Mouse (Mus musculus) frontal cortex, postnatal 14 days (tissue): ENCODE results near the gene Csf2ra.
A peak's percentile ranks its signal among the peaks of the same experiment; 100 is the strongest.
"Not testable (repeated sequence)": the region's sequence is repeated elsewhere in the genome, so short reads cannot be mapped to it uniquely, and the experiment has no call there.

Source experiments
- DNase-seq, 2 experiments: peaks; one replicate each; pipeline ENCODE4 v3.0.0; 2022; ENCODE audit warnings: low spot score in 2 of 2

The Csf2ra gene

DNA sequence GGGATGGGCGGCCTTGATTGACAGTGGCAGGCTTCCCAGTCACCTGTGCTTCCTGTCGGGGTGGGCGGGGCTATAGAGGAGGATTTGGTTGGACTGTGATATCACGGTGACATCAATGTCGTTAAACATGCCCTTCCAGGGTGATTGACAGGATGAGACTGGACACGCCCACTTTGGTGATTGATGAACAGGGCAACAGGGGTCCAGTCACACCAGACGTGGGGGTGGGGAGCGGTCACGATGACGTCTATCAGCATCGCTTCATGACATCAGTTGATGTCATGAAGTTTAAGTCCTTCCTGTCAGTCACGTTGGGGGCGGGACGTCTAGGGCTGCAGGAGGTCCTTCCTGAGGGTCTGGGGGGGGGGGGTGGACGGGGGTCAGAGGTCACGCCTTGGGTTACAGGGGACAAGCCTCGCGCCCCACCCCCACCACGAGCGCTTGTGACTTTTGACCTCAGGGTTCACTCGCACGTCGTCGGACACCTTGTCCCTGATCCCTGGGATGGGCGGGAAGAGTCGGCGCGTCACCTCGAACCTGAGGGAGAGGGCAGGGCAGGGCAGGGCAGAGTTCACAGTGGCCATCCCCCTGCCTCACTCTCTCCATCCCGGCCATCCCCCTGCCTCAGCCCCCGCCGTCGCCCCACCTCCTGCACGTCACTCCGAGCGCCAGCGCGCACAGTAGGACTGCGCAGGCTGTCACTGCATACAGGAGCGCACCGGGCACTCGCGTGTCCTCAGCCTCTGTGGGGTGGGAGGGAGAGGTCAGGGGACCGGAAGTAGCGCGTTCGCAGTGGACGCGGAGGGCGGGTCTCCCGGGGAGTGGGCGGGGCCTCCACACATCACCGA, 3.3 kb downstream of the Csf2ra start:
- peak; percentile 15 to 26 for DNase-seq

DNA sequence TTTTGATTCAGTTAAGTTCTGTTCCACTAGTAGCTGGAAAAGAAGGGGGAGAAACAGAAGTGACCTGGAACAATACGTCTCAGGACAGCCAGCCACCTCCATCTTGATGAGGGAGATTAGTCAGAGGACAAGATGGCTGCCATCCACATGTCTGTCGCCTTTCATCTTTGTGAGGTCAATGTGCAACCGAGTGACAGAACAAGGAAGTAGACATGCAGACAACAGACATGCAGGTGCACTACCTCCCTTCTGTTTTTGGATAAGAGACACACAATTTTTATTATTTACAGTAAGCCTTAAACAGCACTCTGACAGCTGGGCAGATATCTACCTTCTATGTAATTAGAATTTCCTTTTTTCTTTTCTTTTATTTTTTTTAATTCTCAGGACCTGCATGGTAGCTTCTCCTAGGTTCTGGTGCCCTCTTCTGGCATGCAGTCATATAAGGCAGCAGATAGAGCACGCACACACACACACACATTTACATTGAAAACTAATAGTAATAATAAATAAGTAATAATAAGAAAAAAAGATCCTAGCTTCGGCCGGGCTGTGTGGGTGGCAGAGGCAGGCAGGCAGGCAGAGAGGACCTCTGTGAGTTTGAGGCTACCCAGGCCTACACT, 4.4 kb downstream of the Csf2ra start:
- DNase-seq: no peak

DNA sequence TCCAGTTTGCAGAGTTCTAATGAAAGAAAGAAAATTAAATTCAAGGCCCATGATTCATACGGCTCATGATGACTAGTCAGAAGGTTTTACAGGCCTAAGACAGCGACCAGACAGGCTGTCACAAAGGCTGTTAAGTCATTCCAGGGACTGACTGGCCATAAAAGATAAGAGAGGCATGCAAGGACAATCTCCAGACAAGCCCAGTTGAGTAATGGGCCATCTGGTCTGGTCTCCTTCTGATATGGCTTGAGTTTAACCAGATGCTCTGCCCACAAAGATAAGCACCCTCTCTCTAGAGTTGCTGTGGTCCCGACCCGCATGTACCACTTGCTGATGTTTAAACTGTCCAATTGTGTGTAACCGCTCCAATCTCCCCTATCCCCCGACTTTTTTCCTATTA, 20.7 kb downstream of the Csf2ra start:
- DNase-seq: not testable (repeated sequence)

DNA sequence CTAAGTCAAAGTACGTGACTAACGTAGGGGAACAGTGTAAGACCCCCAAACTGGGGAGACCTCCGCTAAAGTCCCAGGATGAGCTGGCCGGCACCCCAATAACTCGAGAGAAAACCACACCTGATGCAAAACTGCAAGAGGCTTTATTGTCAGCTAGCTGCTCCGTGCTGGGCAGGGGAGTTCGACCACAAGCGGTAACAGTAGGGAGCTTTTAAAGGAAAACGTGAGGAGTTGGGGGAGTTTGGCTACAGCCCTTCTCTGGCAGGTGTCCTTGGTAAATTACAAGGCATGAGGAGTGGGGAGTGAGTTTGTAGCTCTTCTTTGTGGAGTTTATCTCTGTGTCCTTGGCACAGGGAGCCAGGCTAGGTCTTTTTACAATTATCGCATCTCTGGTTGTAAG, 28.4 kb downstream of the Csf2ra start:
- peak in 1 of 2 experiments; percentile 22 for DNase-seq

DNA sequence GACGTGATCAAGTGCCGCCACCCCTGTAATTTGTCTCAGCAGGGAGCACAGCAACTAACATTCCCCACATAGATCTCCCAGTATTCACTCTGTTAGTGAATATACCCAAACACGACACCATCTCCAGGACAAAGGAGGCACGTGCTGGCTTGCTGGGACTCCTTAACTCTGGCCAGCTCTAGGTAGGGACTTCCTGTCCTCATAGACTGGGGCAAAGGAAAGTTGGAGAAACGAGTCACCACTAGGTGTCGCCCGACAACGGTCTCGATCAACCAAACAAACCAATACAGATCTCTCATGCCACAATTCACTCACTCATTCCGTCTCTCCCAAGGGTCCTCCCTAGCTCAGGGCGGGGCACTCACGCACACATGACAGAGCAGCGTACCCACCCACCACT, 28.9 kb downstream of the Csf2ra start:
- DNase-seq: peak; percentile 76 to 89

DNA sequence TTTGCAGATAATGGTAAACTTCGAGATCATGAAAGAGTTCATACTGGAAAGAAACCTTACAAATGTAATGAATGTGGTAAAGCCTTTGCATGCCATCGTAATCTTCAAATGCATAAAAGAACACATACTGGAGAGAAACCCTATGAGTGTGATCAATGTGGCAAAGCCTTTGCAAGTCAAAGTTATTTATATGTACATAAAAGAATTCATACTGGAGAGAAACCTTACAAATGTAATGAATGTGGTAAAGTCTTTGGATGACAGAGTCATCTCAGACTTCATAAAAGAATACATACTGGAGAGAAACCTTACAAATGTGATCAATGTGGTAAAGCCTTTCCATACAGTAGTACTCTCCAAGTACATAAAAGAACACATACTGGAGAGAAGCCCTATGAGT, 44.6 kb downstream of the Csf2ra start, which contains the start of gene Gm6020:
Gm6020 (plus strand) TSS at position 301 of the 400 bp plus-strand sequence.
- DNase-seq: not testable (repeated sequence)

DNA sequence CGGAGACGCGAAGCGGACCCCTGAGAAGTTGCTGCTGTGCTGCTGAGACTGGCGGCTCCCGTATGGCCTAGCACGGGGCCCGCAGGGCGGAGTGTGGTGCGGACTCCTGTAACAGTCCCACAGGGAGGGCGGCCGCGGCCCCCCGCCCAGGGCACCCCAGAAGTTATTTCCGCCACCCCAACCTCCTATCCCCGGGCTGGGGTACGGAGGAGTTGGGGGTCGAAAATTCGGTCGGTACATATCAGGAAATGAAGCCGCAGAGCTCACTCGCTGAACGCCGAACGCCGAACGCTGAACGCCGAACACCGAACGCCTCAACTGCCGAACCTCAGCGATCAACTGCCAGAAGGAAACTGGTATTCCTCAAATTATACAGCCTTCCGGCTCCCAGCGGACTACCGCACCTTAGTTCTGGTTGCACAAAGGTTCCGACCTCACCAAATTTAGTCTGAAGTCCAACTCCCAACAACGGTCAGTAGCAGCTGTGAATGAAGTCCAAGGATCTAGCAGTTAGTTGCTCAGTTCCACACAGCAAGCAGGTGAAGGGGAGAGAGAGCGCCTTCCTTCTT, 52.4 kb downstream of the Csf2ra start, which contains the start of gene Gm7102:
Gm7102 (minus strand) TSS at position 554 of the 569 bp plus-strand sequence.
- DNase-seq: no peak
